Mouse (Mus musculus) leukemia stem cell, adult 10-12 weeks (primary cell): ENCODE measurements around the gene H2-M1. TPM values are rescaled to one million over a fixed set of nuclear protein-coding genes. Genes with fewer than 3 reads are reported as not detected.

Experiments used
- polyA plus RNA-seq: library from polyadenylated mRNA; stranded (reverse); fragments of >175 nt; gene quantifications from 2 replicates; pipeline ENCODE4 v1.2.3, GENCODE M21; 2012; ENCODE audit warnings: low replicate concordance

H2-M1 gene
- not detected in 2 replicates for polyA plus RNA-seq

DNA sequence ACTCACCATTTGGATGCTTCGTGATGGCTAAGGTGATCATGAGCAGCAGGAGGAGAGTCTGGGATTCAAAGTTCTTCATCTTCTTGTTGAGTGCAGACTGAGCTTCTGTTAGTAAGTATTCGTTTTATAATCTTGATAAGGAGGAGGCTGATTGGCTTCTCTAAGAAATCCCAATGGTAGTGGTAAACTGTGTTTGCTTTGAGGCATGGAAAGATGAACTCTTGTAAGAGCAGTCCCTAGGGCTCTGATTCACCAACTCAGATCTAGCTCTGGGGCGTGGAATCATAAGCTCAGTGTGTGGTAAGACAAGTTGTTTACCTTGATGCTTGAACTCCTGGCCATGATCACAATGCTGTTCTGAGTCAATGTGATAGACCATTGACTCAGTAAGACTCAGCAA is at the start of gene H2-M1:
H2-M1 (minus strand) TSS at position 101 of the 400 bp plus-strand sequence.

DNA sequence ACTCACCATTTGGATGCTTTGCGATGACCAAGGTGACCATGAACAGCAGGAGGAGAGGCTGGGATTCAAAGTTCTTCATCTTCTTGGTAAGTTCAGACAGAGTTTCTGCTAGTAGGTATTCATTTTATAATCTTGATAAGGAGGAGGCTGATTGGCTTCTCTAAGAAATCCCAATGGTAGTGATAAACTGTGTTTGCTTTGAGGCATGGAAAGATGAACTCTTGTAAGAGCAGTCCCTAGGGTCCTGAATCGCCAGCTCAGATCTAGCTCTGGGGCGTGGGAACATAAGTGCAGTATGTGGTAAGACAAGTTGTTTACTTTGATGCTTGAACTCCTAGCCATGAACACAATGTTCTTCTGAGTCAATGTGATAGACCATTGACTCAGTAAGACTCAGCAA is 29.5 kb downstream of the H2-M1 start, which contains the start of gene H2-M9:
H2-M9 (minus strand) TSS at position 101 of the 400 bp plus-strand sequence.

Other genes with a start within 250 kb of the H2-M1 start
- not detected in 2 replicates for gene H2-M10.4, start 209.9 kb downstream of the H2-M1 start, polyA plus RNA-seq
- gene H2-M11, start 125.1 kb downstream of the H2-M1 start, polyA plus RNA-seq: not detected in 2 replicates
- not detected in 2 replicates for gene H2-M9, start 29.6 kb downstream of the H2-M1 start, polyA plus RNA-seq
- gene H2-M10.5, start 100.7 kb upstream of the H2-M1 start, polyA plus RNA-seq: not detected in 2 replicates
- not detected in 2 replicates for gene H2-M10.6, start 140.0 kb upstream of the H2-M1 start, polyA plus RNA-seq
- 19.6 and 19.7 TPM in 2 replicates for gene Trim26, start 164.9 kb upstream of the H2-M1 start, polyA plus RNA-seq
- 0.34 and 0.50 TPM in 2 replicates for gene Trim15, start 195.0 kb upstream of the H2-M1 start, polyA plus RNA-seq
- gene Trim10, start 197.4 kb upstream of the H2-M1 start, polyA plus RNA-seq: 9.5 and 47.5 TPM in 2 replicates
- not detected in 2 replicates for gene Trim40, start 217.9 kb upstream of the H2-M1 start, polyA plus RNA-seq
- gene Trim31, start 225.9 kb upstream of the H2-M1 start, polyA plus RNA-seq: not detected in 2 replicates